In the genomic region with DNA sequence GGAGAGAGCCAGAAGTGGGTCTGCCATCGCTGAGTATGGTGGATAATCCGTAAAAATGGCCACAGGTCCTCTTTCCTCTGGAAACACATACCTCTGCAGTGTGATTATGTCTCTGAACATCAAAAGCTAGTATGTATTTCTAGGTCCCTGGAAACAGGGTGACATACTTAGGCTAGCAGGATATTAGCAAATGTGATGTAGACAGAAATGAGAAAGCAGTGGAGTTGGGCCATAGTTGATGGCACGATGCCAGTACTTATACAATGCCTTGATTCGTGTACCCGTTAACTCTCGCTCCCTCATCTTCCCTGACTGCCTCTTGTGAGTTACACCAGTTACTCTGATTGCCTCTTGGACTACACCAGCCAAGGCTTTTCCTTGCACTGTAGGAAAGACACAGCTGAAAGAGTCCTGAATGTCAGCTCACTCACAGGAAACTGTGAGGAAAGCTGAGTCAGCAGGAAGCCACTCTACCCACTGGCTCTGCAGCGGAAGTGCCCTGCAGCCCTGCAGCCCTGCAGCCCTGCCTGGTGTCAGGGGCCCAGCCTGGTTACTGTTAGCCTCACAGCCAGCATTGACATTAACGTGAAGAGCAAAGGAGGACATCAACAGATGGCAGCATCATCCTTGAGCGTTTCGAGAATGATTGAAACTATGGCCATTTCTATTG, we compare ENCODE assay signal across 16 mouse cellular contexts. TPM values are rescaled to one million over a fixed set of nuclear protein-coding genes. Genes with fewer than 3 reads are reported as not detected.
DNase-seq lines count a peak whose midpoint lies in the region; ATAC-seq and TF ChIP-seq lines count a peak whose summit lies in the region.
"Had no signal": no experiment of that assay in that cellular context is flagged by ENCODE, and none has a peak within 500 bp of the region (broad histone marks: within the 10 kb centered on the region; RNA-seq: fewer than 3 reads in every experiment).

No protein-coding gene starts in this region.

- H3K4me1 ChIP-seq in lung, postnatal 0 days (ENCODE audit: insufficient read depth, low read depth, low read length), result no peaks in the 10 kb centered on the region
- peaks cover 0 to 2% of the 10 kb centered on the region in 2 experiments; a peak in 1 of 4 replicates for H3K4me1 ChIP-seq in liver, embryonic 14.5 days (replicated peaks; ENCODE audit: control insufficient read depth in 2 of 2, insufficient read depth in 2 of 2, low read length in 1 of 2)
- H3K4me1 ChIP-seq: liver, embryonic 15.5 days had no signal

- H3K4me3 ChIP-seq in lung, postnatal 0 days (ENCODE audit: low read depth, low read length), result no peak overlapping the region
- no peak overlapping the region for H3K4me3 ChIP-seq in liver, embryonic 14.5 days (ENCODE audit: insufficient read depth in 1 of 2, low read depth in 2 of 2, low read length in 2 of 2)
- H3K4me3 ChIP-seq: erythroblast, embryonic 14.5 days; heart, adult 2 months; liver, embryonic 15.5 days had no signal

- H3K9me3 ChIP-seq in lung, postnatal 0 days (ENCODE audit: low read length), result no peaks in the 10 kb centered on the region
- no peaks in the 10 kb centered on the region for H3K9me3 ChIP-seq in liver, embryonic 14.5 days (ENCODE audit: control insufficient read depth, low read length)
- H3K9me3 ChIP-seq: liver, embryonic 15.5 days had no signal

- no peaks in the 10 kb centered on the region for H3K36me3 ChIP-seq in lung, postnatal 0 days (ENCODE audit: insufficient read depth, low read length)
- no peaks in the 10 kb centered on the region for H3K36me3 ChIP-seq in liver, embryonic 14.5 days (replicated peaks; ENCODE audit: control insufficient read depth, insufficient read depth, low read depth)
- H3K36me3 ChIP-seq: liver, embryonic 15.5 days had no signal

- H3K4me2 ChIP-seq in lung, postnatal 0 days (replicated peaks; ENCODE audit: low read depth, low read length), result no peak overlapping the region
- no peak overlapping the region for H3K4me2 ChIP-seq in liver, embryonic 14.5 days (ENCODE audit: low read depth)
- H3K4me2 ChIP-seq: liver, embryonic 15.5 days had no signal

- DNase-seq in lung, postnatal 0 days (ENCODE audit: low spot score), result peak; percentile 9
- no peak for DNase-seq in lung, postnatal 25 days (ENCODE audit: low spot score)
- DNase-seq in adipocyte (ENCODE audit: low spot score), result peak; percentile 67
- DNase-seq in liver, embryonic 14.5 days (ENCODE audit: low read depth in 3 of 3, low spot score in 3 of 3), result no peak
- DNase-seq in thymus, postnatal 25 days, result peak; percentile 11
- DNase-seq in spleen, postnatal 4 days (ENCODE audit: low spot score in 2 of 2), result no peak
- no peak for DNase-seq in cerebellum, postnatal 10 days
- DNase-seq: cerebellum, adult 9-10 months; heart, adult 2 months; heart, postnatal 10 days; right cerebral cortex, postnatal 14 days had no signal

- H3K9ac ChIP-seq in lung, postnatal 0 days (replicated peaks; ENCODE audit: low read depth), result no peak overlapping the region
- H3K9ac ChIP-seq in liver, embryonic 14.5 days (replicated peaks), result no peak overlapping the region
- H3K9ac ChIP-seq: liver, embryonic 15.5 days had no signal

- TF ChIP-seq CTCF in lung, postnatal 0 days (IDR thresholded peaks at IDR 0.05), result no peak
- no peak for TF ChIP-seq CTCF in liver, embryonic 14.5 days (IDR thresholded peaks at IDR 0.05; ENCODE audit: low read depth)

- no peak overlapping the region for H3K27ac ChIP-seq in lung, postnatal 0 days (ENCODE audit: low read length)
- H3K27ac ChIP-seq in liver, embryonic 14.5 days, result no peak overlapping the region
- H3K27ac ChIP-seq: heart, adult 2 months; liver, embryonic 15.5 days had no signal

- peaks cover 6% of the 10 kb centered on the region for H3K27me3 ChIP-seq in lung, postnatal 0 days (replicated peaks; ENCODE audit: insufficient read depth, low read length)
- peaks cover 7% of the 10 kb centered on the region for H3K27me3 ChIP-seq in liver, embryonic 14.5 days (ENCODE audit: control insufficient read depth, insufficient read depth, low read length)

- no peak for TF ChIP-seq EP300 in lung, postnatal 0 days (IDR thresholded peaks at IDR 0.05)
- TF ChIP-seq EP300 in liver, embryonic 14.5 days (IDR thresholded peaks at IDR 0.05; ENCODE audit: low read depth), result no peak

- no peak for ATAC-seq in lung, postnatal 0 days
- 0 out of 2 replicates have a peak, but pooled peaks have one; percentile 23 for ATAC-seq in liver, embryonic 14.5 days (ENCODE audit: insufficient read depth)
- ATAC-seq in monocyte, adult 5-6 weeks (replicated peaks; ENCODE audit: insufficient number of reproducible peaks, low FRiP score, low TSS enrichment, poor library complexity, severe bottlenecking), result no peak
- ATAC-seq: hindbrain, embryonic 16.5 days had no signal

- WGBS in lung, postnatal 0 days, result 65% methylated on average over 10 of the region's 10 CpGs
- WGBS in liver, embryonic 14.5 days (ENCODE audit: insufficient replicate concordance), result 48% methylated on average over 10 of the region's 10 CpGs

RNA-seq across cellular contexts. Expression of a gene that starts 6.9 kb away (rescaled TPM):
- polyA plus RNA-seq in lung, postnatal 0 days (2015; fragmentation: Nextera tagmentation; extraction: Ambion mirVana), result 8.0 and 9.2 TPM in 2 replicates
- polyA plus RNA-seq in liver, embryonic 14.5 days (2012; rRNA removed), result 0.36 and 0.39 TPM in 2 replicates
- 0.67 and 0.72 TPM in 2 replicates for polyA plus RNA-seq in liver, embryonic 14.5 days (2014; fragmentation: Nextera tagmentation; extraction: Ambion mirVana)
- not detected in 3 replicates for total RNA-seq in monocyte, adult 5-6 weeks (2017)
- polyA plus RNA-seq: C2C12; erythroblast, embryonic 14.5 days had no signal

RNA-seq across cellular contexts. Expression of a gene that starts 27.3 kb away (rescaled TPM):
- polyA plus RNA-seq in lung, postnatal 0 days (2015; fragmentation: Nextera tagmentation; extraction: Ambion mirVana), result 19.0 and 19.3 TPM in 2 replicates
- 8.9 and 10.1 TPM in 2 replicates for polyA plus RNA-seq in liver, embryonic 14.5 days (2012; rRNA removed)
- polyA plus RNA-seq in liver, embryonic 14.5 days (2014; fragmentation: Nextera tagmentation; extraction: Ambion mirVana), result 9.0 and 14.3 TPM in 2 replicates
- total RNA-seq in monocyte, adult 5-6 weeks (2017), result 11.0 to 15.4 TPM (median 11.7 TPM) in 3 replicates

RNA-seq across cellular contexts. Expression of a gene that starts 57.9 kb away (rescaled TPM):
- polyA plus RNA-seq in lung, postnatal 0 days (2015; fragmentation: Nextera tagmentation; extraction: Ambion mirVana), result 2.4 and 2.5 TPM in 2 replicates
- 2.8 and 4.5 TPM in 2 replicates for polyA plus RNA-seq in liver, embryonic 14.5 days (2012; rRNA removed)
- polyA plus RNA-seq in liver, embryonic 14.5 days (2014; fragmentation: Nextera tagmentation; extraction: Ambion mirVana), result 6.9 and 7.5 TPM in 2 replicates
- 0.86 to 4.1 TPM (median 1.8 TPM) in 3 replicates for total RNA-seq in monocyte, adult 5-6 weeks (2017)

RNA-seq across cellular contexts. Expression of a gene that starts 57.9 kb away (rescaled TPM):
- 17.7 and 20.6 TPM in 2 replicates for polyA plus RNA-seq in lung, postnatal 0 days (2015; fragmentation: Nextera tagmentation; extraction: Ambion mirVana)
- polyA plus RNA-seq in liver, embryonic 14.5 days (2012; rRNA removed), result 5.4 and 8.3 TPM in 2 replicates
- 14.1 and 18.5 TPM in 2 replicates for polyA plus RNA-seq in liver, embryonic 14.5 days (2014; fragmentation: Nextera tagmentation; extraction: Ambion mirVana)
- total RNA-seq in monocyte, adult 5-6 weeks (2017), result 19.3 to 34.4 TPM (median 30.2 TPM) in 3 replicates

Comparison
In these comparisons a context has a peak if more than half of its experiments do, and no peak if none do; other contexts are left out.
1. DNase-seq: peak in lung, postnatal 0 days (single experiment), adipocyte (single experiment) and thymus, postnatal 25 days (single experiment); none in lung, postnatal 25 days (single experiment), liver, embryonic 14.5 days (0 of 3), spleen, postnatal 4 days (0 of 2) and cerebellum, postnatal 10 days (0 of 2).